Mouse (Mus musculus) heart, adult 11 months (tissue): ENCODE results near the gene Podnl1.
A peak's percentile ranks its signal among the peaks of the same experiment; 100 is the strongest.

Experiments used
- DNase-seq: peaks from one replicate; pipeline ENCODE4 v3.0.0; 2022

The Podnl1 gene

GRCm38 (mm10) chr8:84125656-84126055 lies at the start of gene Podnl1:
Gene Podnl1 (plus strand): TSS chr8:84125989.
- peak; percentile 87 for DNase-seq

- DNase-seq = peak; percentile 92
Observed at GRCm38 (mm10) chr8:84076412-84076811, 49.4 kb upstream of the Podnl1 start.

- peak; percentile 65 for DNase-seq
Observed at GRCm38 (mm10) chr8:84076849-84077248, 48.9 kb upstream of the Podnl1 start.

GRCm38 (mm10) chr8:84079206-84079605 lies 46.6 kb upstream of the Podnl1 start:
- DNase-seq = peak; percentile 82

GRCm38 (mm10) chr8:84083829-84084241 lies 42.0 kb upstream of the Podnl1 start:
- DNase-seq = peak; percentile 96

- DNase-seq = no peak
Observed at GRCm38 (mm10) chr8:84084341-84085115, 41.3 kb upstream of the Podnl1 start.

GRCm38 (mm10) chr8:84087156-84087555 lies 38.6 kb upstream of the Podnl1 start:
- no peak for DNase-seq

- DNase-seq = no peak
Observed at GRCm38 (mm10) chr8:84087821-84088220, 38.0 kb upstream of the Podnl1 start.

GRCm38 (mm10) chr8:84089277-84089676 lies 36.5 kb upstream of the Podnl1 start:
- DNase-seq = no peak

GRCm38 (mm10) chr8:84090585-84090984 lies 35.2 kb upstream of the Podnl1 start:
- DNase-seq = peak; percentile 95

- DNase-seq = peak; percentile 91
Observed at GRCm38 (mm10) chr8:84096061-84096460, 29.7 kb upstream of the Podnl1 start.

GRCm38 (mm10) chr8:84098376-84098775 lies 27.4 kb upstream of the Podnl1 start:
- DNase-seq = peak; percentile 81

- DNase-seq = peak; percentile 91
Observed at GRCm38 (mm10) chr8:84101476-84102270, 24.1 kb upstream of the Podnl1 start.

- DNase-seq = peak; percentile 91
Observed at GRCm38 (mm10) chr8:84103601-84104000, 22.2 kb upstream of the Podnl1 start.

- no peak for DNase-seq
Observed at GRCm38 (mm10) chr8:84104221-84104620, 21.6 kb upstream of the Podnl1 start.

- peak; percentile 100 for DNase-seq
Observed at GRCm38 (mm10) chr8:84104697-84105609, 20.8 kb upstream of the Podnl1 start, which contains the start of gene Dcaf15. Gene Dcaf15 (minus strand): TSS chr8:84104768.

GRCm38 (mm10) chr8:84105676-84106075 lies 20.1 kb upstream of the Podnl1 start:
- DNase-seq = peak; percentile 82

- no peak for DNase-seq
Observed at GRCm38 (mm10) chr8:84106216-84107040, 19.4 kb upstream of the Podnl1 start.

- DNase-seq = no peak
Observed at GRCm38 (mm10) chr8:84115646-84116045, 10.1 kb upstream of the Podnl1 start.

GRCm38 (mm10) chr8:84122151-84122550 lies 3.6 kb upstream of the Podnl1 start:
- DNase-seq = no peak

- peak; percentile 83 for DNase-seq
Observed at GRCm38 (mm10) chr8:84126742-84127141, 953 bp downstream of the Podnl1 start.
